20 mouse cellular contexts compared by ENCODE assay signal in genomic region chr10:93912917-93913316, GRCm38 (mm10). TPM values are rescaled to one million over a fixed set of nuclear protein-coding genes. Genes with fewer than 3 reads are reported as not detected.
DNase-seq lines count a peak whose midpoint lies in the region; ATAC-seq lines count a peak whose summit lies in the region.
"Had no signal": no experiment of that assay in that cellular context is flagged by ENCODE, and none has a peak within 500 bp of the region (broad histone marks: within the 10 kb centered on the region; RNA-seq: fewer than 3 reads in every experiment).

No protein-coding gene starts in this region.

- peak; percentile 8 for DNase-seq in heart, adult 11 months
- DNase-seq in heart, postnatal 10 days = no peak
- DNase-seq in gonadal fat pad, adult 2 months (ENCODE audit: low read depth) = peak; percentile 83
- no peak for DNase-seq in frontal cortex, postnatal 10 days (ENCODE audit: low spot score in 2 of 2)
- no peak for DNase-seq in spleen, postnatal 36 days (ENCODE audit: low spot score in 2 of 2)
- DNase-seq: adrenal gland, postnatal 14 days; B cell, adult 2 months; cerebellum, adult 11-12 months; cerebellum, adult 9-10 months; cerebellum, postnatal 36 days; gastrocnemius, postnatal 10 days; heart, postnatal 36 days had no signal

- H3K27ac ChIP-seq in liver, embryonic 15.5 days (replicated peaks) = peak overlapping the region; percentile 74
- H3K27ac ChIP-seq: embryonic facial prominence, embryonic 13.5 days; forebrain, embryonic 15.5 days; hindbrain, embryonic 15.5 days had no signal

- H3K4me1 ChIP-seq in liver, embryonic 15.5 days (replicated peaks) = peaks cover 56% of the 10 kb centered on the region
- H3K4me1 ChIP-seq: hindbrain, embryonic 15.5 days had no signal

- intact Hi-C loops in heart, postnatal 10 days (cut with DNase I) = no loop called here

- no peaks in the 10 kb centered on the region for H3K27me3 ChIP-seq in liver, embryonic 15.5 days
- H3K27me3 ChIP-seq: embryonic facial prominence, embryonic 13.5 days; forebrain, embryonic 15.5 days; heart, embryonic 12.5 days; hindbrain, embryonic 15.5 days had no signal

- no peak for ATAC-seq in liver, embryonic 15.5 days (ENCODE audit: insufficient read depth)
- ATAC-seq in megakaryocyte-erythroid progenitor cell, adult 5-6 weeks (replicated peaks; ENCODE audit: low FRiP score, low TSS enrichment, poor library complexity, severe bottlenecking) = peak; percentile 36
- ATAC-seq: CD4-positive, CD25-positive, alpha-beta regulatory T cell, adult 4 months; forebrain, embryonic 15.5 days had no signal

- H3K4me2 ChIP-seq in liver, embryonic 15.5 days = no peak overlapping the region
- H3K4me2 ChIP-seq: embryonic facial prominence, embryonic 13.5 days; forebrain, embryonic 15.5 days; heart, embryonic 12.5 days; hindbrain, embryonic 15.5 days had no signal

- WGBS in liver, embryonic 15.5 days (ENCODE audit: insufficient replicate concordance) = 45% methylated on average over 1 of the region's 1 CpGs

- H3K36me3 ChIP-seq in liver, embryonic 15.5 days (replicated peaks) = no peaks in the 10 kb centered on the region
- H3K36me3 ChIP-seq: embryonic facial prominence, embryonic 13.5 days; forebrain, embryonic 15.5 days; G1E; heart, embryonic 12.5 days; hindbrain, embryonic 15.5 days had no signal

- H3K4me3 ChIP-seq in liver, embryonic 15.5 days (replicated peaks) = no peak overlapping the region
- H3K4me3 ChIP-seq: embryonic facial prominence, embryonic 13.5 days; forebrain, embryonic 15.5 days; heart, embryonic 12.5 days; hindbrain, embryonic 15.5 days had no signal

- no peaks in the 10 kb centered on the region for H3K9me3 ChIP-seq in liver, embryonic 15.5 days (replicated peaks)
- H3K9me3 ChIP-seq: embryonic facial prominence, embryonic 13.5 days; forebrain, embryonic 15.5 days; G1E; heart, embryonic 12.5 days; hindbrain, embryonic 15.5 days had no signal

- H3K9ac ChIP-seq in liver, embryonic 15.5 days = peak overlapping the region; percentile 6; the same call in 1 of the 2 replicates
- H3K9ac ChIP-seq: embryonic facial prominence, embryonic 13.5 days; forebrain, embryonic 15.5 days; heart, embryonic 12.5 days; hindbrain, embryonic 15.5 days had no signal

RNA-seq across cellular contexts. Expression of gene Metap2, which starts 16.0 kb away (rescaled TPM):
- 100 to 1,000 TPM; 150 to 156 TPM for total RNA-seq in heart, postnatal 10 days (2021)
- polyA plus RNA-seq in gonadal fat pad, adult 2 months (2012; rRNA removed) = 37.9 and 41.1 TPM in 2 replicates
- 150 and 162 TPM in 2 replicates for polyA plus RNA-seq in liver, embryonic 15.5 days (2015; fragmentation: Nextera tagmentation; extraction: Ambion mirVana)
- 458 and 509 TPM in 2 replicates for total RNA-seq in megakaryocyte-erythroid progenitor cell, adult 5-6 weeks (2014; fragmentation: Nextera tagmentation)
- total RNA-seq in megakaryocyte-erythroid progenitor cell, adult 5-6 weeks (2017) = 577 and 616 TPM in 2 replicates

Comparison
In these comparisons a context has a peak if more than half of its experiments do, and no peak if none do; other contexts are left out.
1. DNase-seq: peak in heart, adult 11 months (single experiment) and gonadal fat pad, adult 2 months (single experiment); none in heart, postnatal 10 days (0 of 2), frontal cortex, postnatal 10 days (0 of 2) and spleen, postnatal 36 days (0 of 2).